Mouse (Mus musculus): Measurements from ENCODE around the gene Mri1.

The Mri1 gene

DNA sequence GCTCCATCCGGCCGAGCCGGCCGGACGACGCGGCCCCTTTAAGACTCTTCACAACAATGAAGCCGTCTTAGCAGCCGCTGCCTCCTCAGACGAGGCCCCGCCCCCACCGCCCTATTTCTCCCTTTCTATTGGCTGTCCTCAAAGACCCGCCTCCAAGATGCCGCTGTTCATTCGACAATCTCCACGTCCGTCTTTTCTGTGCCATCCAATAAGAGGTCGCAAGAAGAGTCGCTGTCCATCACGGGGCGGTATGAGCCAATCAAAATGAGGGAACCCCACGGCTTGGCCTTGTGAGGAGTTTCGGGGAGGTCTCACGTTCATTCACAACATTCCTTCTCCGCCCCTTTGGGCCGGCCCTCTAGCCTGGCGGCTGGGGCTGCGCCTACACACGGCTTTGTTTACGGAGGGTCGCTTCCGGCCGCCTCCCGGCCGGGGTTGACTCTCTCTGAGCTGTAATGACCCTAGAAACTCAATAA lies 20.1 kb downstream of the Mri1 start, which contains the start of gene Zswim4:
TSS of gene Zswim4 (minus strand) at position 58 of the 476 bp plus-strand sequence.
- peak; percentile 99 for DNase-seq (ENCODE audit: low spot score)

DNA sequence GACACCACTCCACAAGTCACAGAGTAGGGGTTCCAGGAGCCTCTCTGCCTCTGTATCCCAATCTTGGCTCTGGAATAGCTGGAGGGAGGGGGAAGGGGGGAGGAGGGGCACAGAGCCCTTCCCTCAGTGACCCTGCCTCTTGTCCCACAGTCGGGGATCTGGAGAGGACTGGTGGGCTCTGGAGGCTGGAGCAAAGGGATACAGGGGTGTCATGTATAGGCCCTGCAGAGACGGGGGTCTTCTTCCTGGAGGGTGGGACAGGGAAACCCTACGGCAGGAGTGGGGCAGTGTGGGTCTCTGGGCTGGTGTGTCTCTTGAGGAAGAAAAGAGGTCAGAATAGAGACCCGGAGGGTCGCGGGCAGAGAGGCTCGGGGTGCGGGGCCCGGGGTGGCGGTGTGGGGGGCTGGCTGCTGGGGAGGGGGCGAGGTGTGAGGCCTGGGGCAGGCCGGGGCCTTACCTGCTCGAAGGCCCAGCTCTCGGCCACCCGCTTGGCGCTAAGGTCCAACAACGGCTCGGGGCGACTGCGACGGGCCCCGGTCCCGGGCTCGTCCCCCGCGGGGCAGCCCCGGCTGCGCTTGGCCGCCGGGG lies 20.6 kb downstream of the Mri1 start:
- DNase-seq (ENCODE audit: low spot score): no peak

DNA sequence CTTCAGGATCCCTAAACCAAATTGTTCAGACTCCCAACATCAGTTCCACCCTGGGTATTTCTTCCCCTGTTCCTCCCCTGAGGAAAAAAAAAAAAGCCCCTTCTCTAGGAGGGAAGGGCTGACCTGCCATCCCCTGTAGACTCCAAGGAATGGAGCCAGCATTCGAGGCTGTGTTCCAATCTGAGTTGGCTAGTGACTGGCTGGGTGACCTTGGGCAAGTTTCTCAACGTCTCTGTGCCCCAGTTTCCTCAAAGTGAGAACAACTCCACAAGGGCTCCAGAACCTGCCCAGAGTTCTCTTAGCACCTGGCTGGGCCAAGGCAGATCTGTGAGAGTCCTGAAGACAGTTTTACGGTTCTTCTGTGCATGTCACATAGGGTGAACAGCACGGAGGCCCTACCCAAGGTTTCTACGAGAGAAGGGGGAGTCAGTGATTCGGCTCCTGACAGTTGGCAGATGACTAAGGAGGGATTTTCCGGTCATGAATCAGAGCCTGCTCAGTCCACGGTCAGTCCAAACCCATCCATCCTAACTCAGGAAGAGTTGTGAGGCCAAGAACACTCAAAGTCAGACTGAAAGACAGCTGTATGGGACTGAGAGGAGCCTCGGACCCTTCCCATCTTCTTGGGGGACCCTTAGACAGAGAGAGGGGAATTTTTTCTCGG lies 21.2 kb downstream of the Mri1 start:
- DNase-seq (ENCODE audit: low spot score): peak; percentile 52

DNA sequence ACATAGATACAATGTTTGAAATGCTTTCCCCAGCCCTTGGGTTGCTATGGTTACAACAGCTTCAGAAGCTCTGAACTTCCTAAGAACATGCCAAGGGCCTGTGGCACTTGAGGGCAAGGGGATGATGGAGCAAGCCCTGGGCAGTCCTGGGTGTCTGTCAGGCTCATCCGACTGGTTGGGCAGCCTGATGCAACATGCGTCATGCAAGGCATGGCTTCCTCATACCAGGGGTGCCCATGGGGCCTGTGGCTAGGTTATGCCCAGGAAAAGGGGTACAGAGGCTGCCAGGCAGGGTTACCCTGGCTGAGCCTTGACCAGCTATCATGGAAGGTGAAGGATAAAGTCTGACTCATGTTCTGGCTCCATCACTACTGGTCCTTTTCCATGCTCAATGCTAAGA lies 24.1 kb downstream of the Mri1 start:
- DNase-seq (ENCODE audit: low spot score): no peak

DNA sequence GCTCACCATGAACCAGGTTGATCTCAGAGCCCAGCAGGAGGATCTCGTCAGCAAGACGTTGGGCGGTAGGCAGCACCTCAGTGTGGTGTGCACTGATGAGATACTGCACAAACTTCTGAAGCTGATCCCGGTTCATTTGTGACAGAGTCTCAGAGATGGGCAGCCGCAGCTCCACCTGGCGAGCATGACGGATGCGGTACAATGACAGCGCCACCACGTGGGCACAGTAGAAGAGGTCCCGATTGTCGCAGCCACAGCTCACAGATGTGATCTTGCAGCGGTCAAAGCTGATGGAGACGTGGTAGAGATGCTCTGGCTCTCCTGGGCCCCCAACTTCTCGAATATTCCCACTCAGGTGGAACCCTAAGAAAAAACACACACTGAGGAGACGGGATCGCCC lies 26.4 kb downstream of the Mri1 start:
- no peak for DNase-seq (ENCODE audit: low spot score)

DNA sequence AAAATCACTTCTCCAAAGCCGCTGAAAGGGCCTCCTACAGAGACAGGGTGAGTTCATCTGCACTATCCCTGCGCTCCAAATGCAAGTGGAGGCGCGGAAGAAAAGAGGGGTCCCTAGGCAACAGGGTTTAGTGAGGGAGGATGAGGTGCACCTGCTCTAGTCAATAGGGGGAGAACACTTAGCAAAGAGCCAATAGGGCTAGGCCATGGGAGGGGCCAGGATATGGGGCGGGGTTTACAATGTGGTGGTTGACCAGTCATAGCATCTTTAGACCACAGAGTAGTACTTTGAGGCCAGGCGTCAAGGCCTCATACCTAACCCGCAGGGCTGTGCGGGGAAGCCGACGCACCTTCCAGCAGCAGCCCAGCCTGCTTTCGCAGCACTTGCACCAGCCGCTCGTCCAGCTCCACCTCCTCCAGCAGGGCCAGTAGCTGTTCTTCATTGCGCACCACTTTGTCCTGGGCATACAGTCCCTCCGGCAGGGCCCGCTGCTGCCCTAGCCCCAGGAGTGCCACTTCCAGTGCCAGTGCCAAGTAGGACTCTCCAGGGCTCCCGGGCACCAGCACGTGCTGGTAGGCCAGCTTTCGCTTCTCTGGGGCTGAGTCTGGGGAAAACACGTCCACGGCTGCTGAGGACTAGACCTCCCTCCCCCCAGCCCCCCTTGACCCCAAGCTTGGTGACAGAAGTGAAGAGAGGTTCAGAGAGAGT lies 33.6 kb downstream of the Mri1 start:
- no peak for DNase-seq (ENCODE audit: low spot score)

DNA sequence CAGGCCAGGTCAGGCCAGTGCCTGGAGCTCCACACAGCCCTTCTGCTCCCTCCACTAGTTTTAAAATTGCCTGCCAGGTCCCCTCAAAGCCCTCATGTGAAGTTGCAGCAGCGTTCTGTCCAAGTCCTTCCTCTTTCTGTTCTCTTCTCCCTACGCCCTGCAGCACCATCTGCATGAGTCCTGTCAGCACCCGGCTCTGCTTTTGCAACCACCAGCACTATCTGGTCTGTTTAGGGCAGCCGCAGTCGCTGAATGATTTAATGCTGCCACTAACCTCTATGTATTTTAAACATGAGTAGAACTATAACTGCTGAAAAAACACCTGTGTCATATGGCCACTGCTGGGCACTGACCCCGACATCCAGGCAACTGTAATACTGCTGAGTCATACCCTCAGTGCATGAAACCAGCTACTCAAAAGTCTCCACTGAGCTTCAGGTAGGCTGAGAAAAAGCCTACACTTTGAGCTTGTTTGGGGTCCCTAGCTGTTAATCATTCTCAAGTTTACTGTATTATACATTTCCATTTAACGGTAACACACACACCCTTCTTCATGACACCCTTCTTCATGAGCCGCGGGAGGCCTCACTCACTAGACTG lies 34.5 kb downstream of the Mri1 start:
- DNase-seq (ENCODE audit: low spot score): no peak

DNA sequence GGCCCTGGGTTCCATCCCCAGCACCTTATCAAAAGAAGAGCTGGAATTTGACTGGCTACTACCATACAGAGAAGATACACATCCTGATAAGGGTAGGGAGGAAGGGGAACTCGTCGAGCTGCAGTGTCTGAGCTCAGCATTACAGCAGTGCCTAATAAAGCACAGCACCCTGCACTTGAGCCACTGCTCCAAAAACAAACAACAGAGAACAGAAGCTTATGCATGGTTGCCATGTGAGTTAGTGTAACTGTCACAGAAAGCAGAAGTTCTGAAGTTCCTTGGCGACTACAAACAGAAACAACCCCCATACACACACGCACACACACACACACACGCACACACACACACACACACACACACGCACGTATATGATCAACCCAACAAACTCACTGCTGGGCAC lies 37.0 kb downstream of the Mri1 start:
- no peak for DNase-seq (ENCODE audit: low spot score)

DNA sequence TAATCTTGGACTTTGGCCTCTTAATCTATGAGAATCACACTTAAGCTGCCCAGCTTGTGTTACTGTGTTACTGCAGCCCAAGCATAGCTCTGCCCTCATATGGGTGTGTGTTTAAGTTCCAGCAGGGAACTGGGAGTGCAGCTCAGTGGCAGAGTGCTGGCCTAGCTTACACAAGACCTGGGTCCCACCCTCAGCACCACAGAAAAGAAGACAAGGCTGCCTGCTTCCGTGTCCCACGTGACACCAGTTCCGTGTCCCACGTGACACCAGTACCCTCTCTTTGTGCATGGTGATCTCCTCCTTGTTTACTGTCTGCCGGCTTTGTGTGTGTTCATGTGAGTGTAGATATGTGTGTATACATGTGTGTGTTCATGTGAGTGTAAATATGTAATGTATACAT lies 39.0 kb downstream of the Mri1 start:
- DNase-seq (ENCODE audit: low spot score): no peak

DNA sequence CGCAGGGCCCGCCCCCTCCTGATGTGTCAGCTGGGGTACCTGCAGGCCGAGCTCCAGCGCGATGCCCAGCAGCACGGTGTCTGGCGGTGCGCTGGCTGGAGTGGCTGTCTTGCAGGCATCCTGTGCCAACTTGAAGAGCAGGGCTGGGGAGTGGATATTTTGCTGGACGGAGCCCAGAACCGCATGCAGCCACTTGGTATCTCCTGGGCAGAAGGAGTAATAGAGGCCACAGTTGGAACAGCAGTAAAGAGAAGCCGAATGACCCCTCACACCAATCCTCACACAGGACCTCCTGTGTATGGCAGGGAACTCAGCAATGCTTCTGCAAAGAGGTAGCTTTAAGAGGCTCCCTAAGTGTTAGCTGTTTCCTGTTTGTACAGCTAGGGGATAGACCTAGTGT lies 39.9 kb downstream of the Mri1 start:
- DNase-seq (ENCODE audit: low spot score): no peak

DNA sequence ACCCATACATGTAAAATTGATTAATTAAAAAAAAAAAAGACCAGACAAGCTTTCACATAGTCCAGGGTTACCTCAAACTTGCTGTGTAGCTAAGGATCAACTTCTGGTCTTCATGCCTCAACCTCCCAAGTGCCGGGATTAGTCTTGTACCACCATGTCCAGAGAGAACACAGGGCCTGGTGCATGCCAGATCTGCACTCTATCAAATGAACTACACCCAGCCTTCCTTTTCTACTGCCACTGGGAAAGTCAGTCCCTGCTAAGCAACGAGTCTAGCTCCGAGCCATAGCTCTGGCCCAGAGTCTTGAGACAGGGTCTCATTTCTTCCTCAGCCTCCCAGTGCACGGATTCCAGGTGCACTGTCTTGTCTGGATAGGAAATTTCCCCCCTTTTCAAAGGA lies 43.8 kb downstream of the Mri1 start:
- DNase-seq (ENCODE audit: low spot score): no peak

DNA sequence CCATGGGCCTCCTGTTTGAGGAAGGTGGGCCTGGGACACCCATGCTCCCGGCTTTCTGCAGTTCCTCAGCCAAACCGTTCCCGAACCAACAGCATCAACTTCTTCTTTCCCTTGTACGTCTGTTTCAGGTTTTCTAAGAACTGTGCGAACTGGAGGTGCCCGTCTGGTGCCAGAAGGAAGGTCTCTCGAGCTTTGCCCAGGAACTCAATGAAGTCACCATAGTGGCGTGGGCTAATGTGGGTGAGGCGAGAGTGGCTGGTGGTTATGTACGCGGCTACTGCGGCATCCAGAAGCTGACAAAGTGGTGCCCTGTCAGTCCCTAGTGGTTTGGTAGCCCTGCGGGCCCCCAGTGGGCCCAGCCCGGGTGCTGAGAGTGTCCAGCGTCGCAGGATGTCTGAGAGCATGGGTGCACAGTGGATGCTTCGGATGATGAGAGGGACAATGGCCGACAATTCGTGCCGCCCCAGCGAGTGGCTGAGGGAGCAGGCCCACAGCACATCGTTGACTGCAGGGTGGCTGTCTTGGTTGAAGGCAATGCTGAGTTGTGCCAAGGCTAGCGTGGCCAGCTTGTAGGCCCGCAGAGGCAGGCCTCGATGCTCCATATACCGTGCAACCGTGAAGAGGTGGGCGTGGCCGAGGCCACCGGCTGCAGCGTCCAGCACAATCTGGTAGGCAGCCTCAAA lies 45.1 kb downstream of the Mri1 start:
- no peak for DNase-seq (ENCODE audit: low spot score)

DNA sequence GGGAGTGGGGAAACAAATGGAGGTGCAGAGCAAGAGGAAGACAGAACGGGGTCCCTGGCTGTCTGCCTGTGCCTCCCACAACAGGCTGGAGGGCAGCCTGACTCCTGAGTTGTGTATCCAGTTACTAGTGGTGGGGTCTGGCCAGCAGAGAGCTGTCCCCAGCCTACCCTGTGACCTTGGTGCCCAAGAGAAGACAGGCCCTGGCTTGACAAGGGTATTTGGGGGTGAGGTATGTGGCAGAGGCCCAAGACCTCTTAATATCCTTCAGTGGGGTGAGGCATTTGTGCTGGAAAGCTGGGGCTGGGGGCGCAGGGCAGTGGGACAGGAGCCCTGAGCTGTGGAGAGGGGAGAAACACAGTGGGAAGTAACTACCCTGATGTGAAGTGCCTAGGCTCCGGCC lies 45.9 kb downstream of the Mri1 start:
- no peak for DNase-seq (ENCODE audit: low spot score)

DNA sequence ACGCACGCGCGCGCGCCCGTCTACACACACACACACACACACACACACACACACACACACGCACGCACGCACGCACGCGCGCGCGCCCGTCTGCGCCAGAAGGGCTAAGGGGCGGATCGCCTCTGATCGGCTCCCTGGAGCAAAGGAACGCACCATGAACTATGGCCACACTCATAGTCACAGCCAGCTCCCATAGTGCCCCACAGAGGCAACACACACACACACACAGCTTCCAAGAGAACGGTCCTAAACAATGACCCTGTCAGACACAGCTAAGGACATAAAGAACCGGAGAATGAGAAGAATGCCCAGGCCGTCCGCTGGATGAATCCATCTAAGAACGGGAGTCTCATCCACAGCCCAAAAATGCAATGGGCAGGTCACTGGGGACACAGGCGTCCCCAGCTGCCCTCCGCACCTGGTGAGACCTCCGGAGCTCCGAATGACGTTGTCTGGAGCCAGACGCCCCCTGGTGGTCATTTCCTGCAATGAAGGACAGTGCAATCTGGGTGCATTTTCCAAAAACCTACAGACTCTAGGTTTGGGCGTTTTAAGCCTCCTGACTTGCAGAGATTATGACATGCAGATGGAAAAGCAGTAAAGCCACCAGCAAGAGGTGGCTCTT lies 46.8 kb downstream of the Mri1 start:
- peak; percentile 88 for DNase-seq (ENCODE audit: low spot score)

DNA sequence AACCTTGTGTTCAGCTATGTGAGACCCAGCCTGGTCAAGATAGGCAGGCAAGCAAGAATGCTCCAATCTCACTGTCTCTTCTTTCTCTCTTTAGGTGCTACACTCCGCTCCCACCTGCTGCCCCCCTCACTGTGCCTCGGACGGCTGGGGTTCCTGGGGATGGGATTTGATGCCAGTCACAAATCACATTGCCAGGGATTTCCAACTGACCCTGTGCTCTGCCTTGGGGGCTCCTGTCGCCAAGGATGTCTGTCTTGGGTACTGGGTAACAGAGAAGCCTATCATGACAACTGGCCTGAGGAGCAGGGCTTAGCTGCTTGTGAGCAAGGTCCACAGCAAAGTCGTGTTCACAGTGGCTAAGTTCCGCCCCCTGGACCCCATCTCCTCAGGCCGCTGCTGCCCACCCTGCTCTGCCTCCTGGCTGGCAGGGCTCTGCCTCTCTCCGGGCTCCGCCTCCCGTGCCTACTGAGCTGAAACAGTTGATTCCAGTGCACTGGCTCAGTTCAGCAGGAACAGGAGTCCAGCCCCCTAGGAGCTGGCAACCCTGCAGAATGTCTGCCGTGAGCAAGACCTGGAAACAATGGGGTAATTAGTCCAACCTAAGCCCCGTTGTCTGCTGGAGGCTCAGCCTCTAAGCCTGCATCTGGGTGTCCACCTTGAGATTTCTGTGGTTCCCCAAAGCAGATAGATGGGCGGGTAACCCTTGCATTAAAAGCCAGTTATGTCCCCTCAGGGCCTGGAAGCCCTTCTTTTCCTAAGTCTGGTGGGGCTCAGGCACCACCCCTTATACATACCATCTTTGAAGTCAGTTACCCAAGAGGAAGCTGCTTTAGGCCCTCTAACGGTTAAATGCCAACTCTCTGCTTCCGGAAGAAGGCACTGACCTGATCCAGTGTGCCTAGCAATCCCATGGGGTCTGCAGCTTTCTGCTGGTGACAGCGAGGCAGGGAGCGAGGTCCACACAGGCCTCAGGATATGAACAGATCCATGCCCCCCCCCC lies 48.4 kb downstream of the Mri1 start:
- no peak for DNase-seq (ENCODE audit: low spot score)

DNA sequence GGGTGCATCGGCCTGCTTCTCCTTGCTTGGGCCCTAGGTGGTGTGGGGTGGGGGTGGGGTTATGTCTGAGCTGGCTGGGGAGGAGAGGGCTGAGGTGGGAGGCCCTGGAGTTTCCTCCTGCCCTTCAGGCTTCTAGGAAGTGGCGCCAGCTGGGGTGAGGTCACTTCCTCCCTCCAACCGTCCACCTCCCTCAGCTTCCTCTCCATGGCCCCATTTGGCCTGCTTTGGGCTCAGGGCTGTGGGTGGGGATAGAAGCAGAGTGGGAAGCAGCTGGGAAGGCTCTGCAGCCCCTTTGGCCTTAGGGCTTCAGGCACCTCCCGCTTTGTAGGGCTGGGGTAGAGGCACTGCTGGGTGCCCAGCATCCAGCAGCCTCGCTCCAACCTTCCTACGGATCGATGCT lies 49.3 kb downstream of the Mri1 start:
- no peak for DNase-seq (ENCODE audit: low spot score)

DNA sequence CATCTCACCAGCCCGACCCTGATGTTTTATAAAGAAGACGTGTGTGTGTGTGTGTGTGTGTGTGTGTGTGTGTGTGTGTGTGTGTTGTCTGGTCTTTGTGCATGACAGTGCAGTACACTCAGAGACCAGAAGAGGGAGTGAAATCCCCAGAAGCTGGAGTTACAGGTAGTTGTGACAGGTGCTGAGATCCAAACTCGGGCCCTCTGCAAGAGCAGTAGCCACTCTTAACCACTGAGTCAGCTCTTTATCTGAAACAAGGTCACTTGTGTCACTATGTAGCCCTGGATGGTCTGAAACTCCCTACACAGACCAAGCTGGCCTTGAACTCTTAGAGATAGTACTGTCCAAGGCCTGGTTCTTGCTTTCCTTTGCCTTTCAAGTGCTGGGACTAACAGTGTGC lies 50.5 kb downstream of the Mri1 start:
- no peak for DNase-seq (ENCODE audit: low spot score)

DNA sequence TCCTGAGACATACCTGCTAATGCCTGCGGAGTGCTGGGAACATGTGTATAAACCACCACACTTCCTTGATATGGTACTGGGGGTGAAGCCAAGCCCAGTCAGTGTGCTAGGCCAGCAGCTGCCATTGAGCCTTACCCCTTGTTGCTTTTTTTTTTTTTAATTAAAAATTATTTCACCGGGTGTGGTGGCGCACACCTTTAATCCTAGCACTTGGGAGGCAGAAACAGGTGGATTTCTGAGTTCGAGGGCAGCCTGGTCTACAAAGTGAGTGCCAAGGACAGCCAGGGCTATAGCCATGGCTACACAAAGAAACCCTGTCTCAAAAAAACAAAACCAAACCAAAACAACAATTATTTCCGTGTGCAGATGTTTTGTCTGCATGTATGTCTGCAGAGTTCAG lies 52.1 kb downstream of the Mri1 start:
- DNase-seq (ENCODE audit: low spot score): no peak

DNA sequence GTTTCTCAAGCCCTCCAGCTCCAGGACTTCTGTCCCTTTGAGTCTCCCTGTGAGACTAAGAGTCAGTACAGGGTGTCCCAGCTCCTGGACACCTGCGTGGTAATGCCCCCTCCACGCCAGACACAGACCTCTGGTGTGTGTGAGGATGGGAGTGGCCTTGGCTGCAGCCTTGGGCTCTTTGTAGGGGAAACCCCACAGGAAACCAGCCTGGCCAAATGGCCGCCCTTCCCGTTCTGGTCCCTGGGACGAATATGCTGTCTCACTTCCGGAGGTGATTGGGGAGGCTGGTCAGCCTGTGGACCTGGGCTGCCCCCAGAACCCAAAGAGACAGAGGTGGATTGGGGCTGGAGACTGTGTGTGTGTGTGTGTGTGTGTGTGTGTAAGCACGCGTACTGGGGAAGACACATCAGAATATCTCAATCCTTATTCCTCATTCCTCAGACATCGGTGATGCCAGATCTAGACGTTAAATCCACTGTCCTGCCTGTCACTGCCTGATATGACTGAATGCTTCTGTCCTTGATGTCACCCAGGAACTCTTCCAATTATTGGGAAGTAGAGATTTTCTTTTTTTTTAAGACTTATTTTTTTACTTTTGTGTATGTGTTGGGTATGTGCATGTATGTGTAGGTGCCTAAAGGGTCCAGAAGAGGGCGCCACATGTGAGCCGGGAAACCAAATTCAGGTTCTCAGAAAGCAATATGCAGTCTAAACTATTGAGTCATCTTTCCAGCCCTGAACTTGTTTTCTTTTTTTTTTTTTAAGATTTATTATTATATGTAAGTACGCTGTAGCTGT lies 53.0 kb downstream of the Mri1 start:
- DNase-seq (ENCODE audit: low spot score): peak; percentile 79
